Mouse (Mus musculus) lung, postnatal 14 days (tissue): ENCODE measurements around the gene Cysrt1.

Source experiments
- DNase-seq: peaks from one replicate; pipeline ENCODE4 v3.0.0; 2021

Cysrt1 gene

GRCm38 (mm10) chr2:25234050-25234449 is 8.2 kb downstream of the Cysrt1 start, which contains the start of gene Slc34a3:
Gene Slc34a3 (minus strand): TSS chr2:25234364.
- no peak for DNase-seq

- DNase-seq, result no peak
Observed at GRCm38 (mm10) chr2:25233421-25233820, 8.8 kb downstream of the Cysrt1 start.

GRCm38 (mm10) chr2:25231038-25231437 is 11.2 kb downstream of the Cysrt1 start:
- no peak for DNase-seq

GRCm38 (mm10) chr2:25230581-25230980 is 11.7 kb downstream of the Cysrt1 start:
- no peak for DNase-seq

- DNase-seq, result no peak
Observed at GRCm38 (mm10) chr2:25229582-25229981, 12.7 kb downstream of the Cysrt1 start.

- no peak for DNase-seq
Observed at GRCm38 (mm10) chr2:25228995-25229530, 13.2 kb downstream of the Cysrt1 start.

GRCm38 (mm10) chr2:25228431-25228889 is 13.8 kb downstream of the Cysrt1 start:
- peak; percentile 91 for DNase-seq

GRCm38 (mm10) chr2:25227406-25227805 is 14.8 kb downstream of the Cysrt1 start:
- DNase-seq, result no peak

- DNase-seq, result no peak
Observed at GRCm38 (mm10) chr2:25226864-25227263, 15.4 kb downstream of the Cysrt1 start.

GRCm38 (mm10) chr2:25225811-25226379 is 16.4 kb downstream of the Cysrt1 start:
- no peak for DNase-seq

GRCm38 (mm10) chr2:25224766-25225752 is 17.2 kb downstream of the Cysrt1 start:
- DNase-seq, result peak; percentile 96

- no peak for DNase-seq
Observed at GRCm38 (mm10) chr2:25224492-25224765, 17.8 kb downstream of the Cysrt1 start, which contains the start of gene Tubb4b. Gene Tubb4b (minus strand): TSS chr2:25224702.

- peak; percentile 87 for DNase-seq
Observed at GRCm38 (mm10) chr2:25223681-25224491, 18.4 kb downstream of the Cysrt1 start.

GRCm38 (mm10) chr2:25221331-25221772 is 20.9 kb downstream of the Cysrt1 start:
- no peak for DNase-seq

- no peak for DNase-seq
Observed at GRCm38 (mm10) chr2:25218445-25218844, 23.8 kb downstream of the Cysrt1 start, which contains the start of gene Fam166a. Gene Fam166a (plus strand): TSS chr2:25218745.

- DNase-seq, result no peak
Observed at GRCm38 (mm10) chr2:25217666-25218065, 24.6 kb downstream of the Cysrt1 start.

GRCm38 (mm10) chr2:25214444-25214843 is 27.8 kb downstream of the Cysrt1 start, which contains the start of gene Stpg3:
Gene Stpg3 (minus strand): TSS chr2:25214637.
- no peak for DNase-seq

- DNase-seq, result no peak
Observed at GRCm38 (mm10) chr2:25213266-25213865, 28.9 kb downstream of the Cysrt1 start.

- peak; percentile 92 for DNase-seq
Observed at GRCm38 (mm10) chr2:25211121-25211670, 31.1 kb downstream of the Cysrt1 start, which contains the start of gene Nelfb. Gene Nelfb (minus strand): TSS chr2:25211489.

- DNase-seq, result no peak
Observed at GRCm38 (mm10) chr2:25210686-25211085, 31.6 kb downstream of the Cysrt1 start.

GRCm38 (mm10) chr2:25207593-25207992 is 34.7 kb downstream of the Cysrt1 start:
- DNase-seq, result no peak
